Mouse (Mus musculus) midbrain, postnatal 0 days (tissue): ENCODE data around the gene Ndufaf5. TPM values are rescaled to one million over a fixed set of nuclear protein-coding genes. Genes with fewer than 3 reads are reported as not detected.
"Not testable (repeated sequence)": the region's sequence is repeated elsewhere in the genome, so short reads cannot be mapped to it uniquely, and the experiment has no call there.

Source experiments
- ATAC-seq: fragments of 200-750 bp; cut with Nextera tagmentation; 2 replicates; pipeline ENCODE4 v1.8.0; 2017; ENCODE audit warnings: moderate number of reproducible peaks, mild to moderate bottlenecking, moderate TSS enrichment, moderate library complexity; ENCODE audit not compliant: low FRiP score
- DNase-seq: peaks from one replicate; pipeline ENCODE4 v3.0.0-alpha.2; 2015; ENCODE audit warnings: low spot score
- H3K27ac ChIP-seq: fragments of 300-500 bp; sonication (generic); 2 replicates; pipeline ENCODE4 v1.5.1; 2014; ENCODE audit warnings: low read depth, mild to moderate bottlenecking, low read length, mixed read lengths
- H3K27me3 ChIP-seq: fragments of 300-500 bp; sonication (generic); 2 replicates; pipeline ENCODE4 v1.6.1; 2014; ENCODE audit warnings: low read length, control low read depth, mixed read lengths; ENCODE audit not compliant: insufficient read depth
- H3K36me3 ChIP-seq: fragments of 300-500 bp; sonication (generic); 2 replicates; pipeline ENCODE4 v1.6.1; 2014; ENCODE audit warnings: low read length, control low read depth, mixed read lengths; ENCODE audit not compliant: insufficient read depth
- H3K4me1 ChIP-seq: fragments of 300-500 bp; sonication (generic); 2 replicates; pipeline ENCODE4 v1.6.1; 2014; ENCODE audit warnings: mild to moderate bottlenecking, control low read depth, antibody characterized with exemption, low read length, mixed read lengths; ENCODE audit not compliant: insufficient read depth
- H3K4me2 ChIP-seq: fragments of 300-500 bp; sonication (generic); 2 replicates; pipeline ENCODE4 v1.6.1; 2014; ENCODE audit warnings: low read depth, mild to moderate bottlenecking, low read length, mixed read lengths; ENCODE audit not compliant: poor library complexity, severe bottlenecking
- H3K4me3 ChIP-seq: fragments of 300-500 bp; sonication (generic); 2 replicates; pipeline ENCODE4 v1.5.1; 2014; ENCODE audit warnings: low read depth, mild to moderate bottlenecking, low read length, moderate library complexity
- H3K9ac ChIP-seq: fragments of 300-500 bp; sonication (generic); replicated peaks from 2 replicates; pipeline ENCODE4 v1.6.1; 2014; ENCODE audit warnings: mild to moderate bottlenecking, low read length, moderate library complexity, mixed read lengths; ENCODE audit not compliant: poor library complexity, severe bottlenecking
- H3K9me3 ChIP-seq: fragments of 300-500 bp; sonication (generic); 2 replicates; pipeline ENCODE4 v1.6.1; 2016; ENCODE audit warnings: low read length, control low read depth
- CTCF ChIP-seq: IDR thresholded peaks from 2 replicates; pipeline ENCODE4 v1.5.1; 2016; ENCODE audit warnings: antibody characterized with exemption, mild to moderate bottlenecking
- WGBS: fragments of 180-500 bp; shearing (Covaris S2); extraction: QIAGEN DNeasy Blood & Tissue Kit; methylation state at CpG from one replicate; pipeline ENCODE4 v1.1.7; 2014; 5-methylcytosine and 5-hydroxymethylcytosine counted together
- polyA plus RNA-seq: library from polyadenylated mRNA; unstranded; fragments of >200 nt; fragmentation: Nextera tagmentation; extraction: Ambion mirVana; gene quantifications from 2 replicates; pipeline ENCODE4 v1.2.1, GENCODE M21; 2015
- total RNA-seq: library from RNA; depleted of rRNA; stranded (reverse); fragments of >200 nt; gene quantifications from 2 replicates; pipeline ENCODE4 v1.2.3, GENCODE M21; 2014; rRNA removed

Gene Ndufaf5
- total RNA-seq (33.0 and 35.2 TPM in 2 replicates), polyA plus RNA-seq (59.1 and 60.0 TPM in 2 replicates)

- Histone ChIP-seq H3K9me3 (no peaks in the 10 kb centered on the region), H3K4me2 (peak within 1 kb of the TSS; percentile 85), H3K27ac (peak within 1 kb of the TSS; percentile 59), H3K36me3 (no peaks in the 10 kb centered on the region), H3K27me3 (no peaks in the 10 kb centered on the region), H3K4me1 (peaks cover 3% of the 10 kb centered on the region), H3K9ac (peak within 1 kb of the TSS; percentile 73), H3K4me3 (peak within 1 kb of the TSS; percentile 77)
- peak; percentile 99 for DNase-seq
- under 1% methylated on average over 43 of the region's 43 CpGs for WGBS
- TF ChIP-seq CTCF, result peak; percentile 5; the same call in 1 of the 2 replicates
- ATAC-seq, result peak; percentile 98
These were observed at the start of gene Ndufaf5, which contains the start of gene Esf1 for GRCm38 (mm10) chr2:140170127-140170802. Gene Ndufaf5 (plus strand): TSS chr2:140170649. Gene Esf1 (minus strand): TSS chr2:140170564.

- no peak for DNase-seq
- no peak overlapping the region for H3K9ac ChIP-seq
- H3K27ac ChIP-seq, result no peak overlapping the region
- H3K4me1 ChIP-seq, result no peaks in the 10 kb centered on the region
- no peak overlapping the region for H3K4me3 ChIP-seq
- H3K4me2 ChIP-seq, result no peak overlapping the region
- peak; percentile 18; the same call in 1 of the 2 replicates for TF ChIP-seq CTCF
- H3K9me3 ChIP-seq, result no peaks in the 10 kb centered on the region
- H3K27me3 ChIP-seq, result no peaks in the 10 kb centered on the region
- ATAC-seq, result no peak
- H3K36me3 ChIP-seq, result peaks cover 28% of the 10 kb centered on the region
- 87% methylated on average over 2 of the region's 2 CpGs for WGBS
These were observed 44.9 kb upstream of the Ndufaf5 start for GRCm38 (mm10) chr2:140125516-140125915.

DNA sequence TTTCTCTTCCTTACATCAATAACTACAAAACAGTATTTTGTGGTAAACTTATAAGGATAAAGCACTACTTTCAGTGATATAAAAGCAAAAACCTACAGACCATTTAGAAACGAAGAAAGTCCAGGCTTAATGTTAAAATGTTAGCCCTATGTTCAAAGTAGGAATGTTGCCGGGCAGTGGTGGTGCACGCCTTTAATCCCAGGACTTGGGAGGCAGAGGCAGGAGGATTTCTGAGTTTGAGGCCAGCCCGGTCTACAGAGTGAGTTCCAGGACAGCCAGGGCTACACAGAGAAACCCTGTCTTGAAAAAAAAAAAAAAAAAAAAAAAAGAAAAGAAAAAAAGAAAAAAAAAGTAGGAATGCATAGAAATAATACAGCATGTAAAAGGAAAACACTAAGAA lies 18.7 kb upstream of the Ndufaf5 start, which contains the start of gene Gm17374:
Gene Gm17374, plus strand, starts transcription at position 301 of the 400 bp plus-strand sequence.
- not testable (repeated sequence) for H3K9me3 ChIP-seq, H3K36me3 ChIP-seq, H3K4me1 ChIP-seq, H3K27ac ChIP-seq, H3K9ac ChIP-seq, H3K27me3 ChIP-seq, DNase-seq, ATAC-seq, H3K4me3 ChIP-seq, H3K4me2 ChIP-seq
- WGBS, result 92% methylated on average over 4 of the region's 4 CpGs

- 76% methylated on average over 3 of the region's 3 CpGs for WGBS
- Histone ChIP-seq H3K27me3 (no peaks in the 10 kb centered on the region), H3K4me2 (no peak overlapping the region), H3K4me1 (no peaks in the 10 kb centered on the region), H3K27ac (no peak overlapping the region), H3K36me3 (peaks cover 21% of the 10 kb centered on the region), H3K9me3 (no peaks in the 10 kb centered on the region), H3K4me3 (no peak overlapping the region), H3K9ac (no peak overlapping the region)
- peak; percentile 63 for DNase-seq
- ATAC-seq, result no peak
- peak; percentile 78 for TF ChIP-seq CTCF
These were observed 11.2 kb upstream of the Ndufaf5 start for GRCm38 (mm10) chr2:140159186-140159730.

DNA sequence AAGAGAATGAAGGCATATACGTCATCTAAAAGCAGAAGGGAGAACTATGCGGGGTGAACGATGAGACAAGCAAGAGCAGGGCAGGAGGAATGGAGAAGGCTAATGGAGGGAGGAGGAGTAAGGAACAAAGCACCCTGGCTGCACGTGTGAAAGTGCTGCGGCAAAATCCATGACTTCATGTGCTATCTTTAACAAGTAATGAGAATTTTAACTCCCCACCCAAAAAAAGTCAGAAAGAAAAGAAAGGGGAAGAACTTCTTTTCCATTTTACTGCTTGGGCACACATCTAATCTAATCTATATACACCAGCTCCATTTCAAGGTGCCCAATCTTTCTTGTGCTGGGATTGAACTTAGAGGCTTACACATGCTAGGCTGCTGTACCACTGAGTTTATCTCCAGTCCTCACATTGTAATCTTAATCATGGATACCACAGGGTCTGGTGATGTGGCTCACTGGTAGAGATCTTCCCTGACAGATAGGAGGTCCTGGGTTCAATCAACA lies 7.0 kb upstream of the Ndufaf5 start:
- no peaks in the 10 kb centered on the region for H3K9me3 ChIP-seq
- 95% methylated on average over 5 of the region's 5 CpGs for WGBS
- ATAC-seq (no peak), DNase-seq (no peak)
- no peaks in the 10 kb centered on the region for H3K27me3 ChIP-seq
- no peaks in the 10 kb centered on the region for H3K4me1 ChIP-seq
- H3K27ac ChIP-seq, result no peak overlapping the region
- no peak overlapping the region for H3K9ac ChIP-seq
- H3K4me2 ChIP-seq, result no peak overlapping the region
- no peak for TF ChIP-seq CTCF
- H3K4me3 ChIP-seq, result no peak overlapping the region
- peaks cover 13% of the 10 kb centered on the region for H3K36me3 ChIP-seq

DNA sequence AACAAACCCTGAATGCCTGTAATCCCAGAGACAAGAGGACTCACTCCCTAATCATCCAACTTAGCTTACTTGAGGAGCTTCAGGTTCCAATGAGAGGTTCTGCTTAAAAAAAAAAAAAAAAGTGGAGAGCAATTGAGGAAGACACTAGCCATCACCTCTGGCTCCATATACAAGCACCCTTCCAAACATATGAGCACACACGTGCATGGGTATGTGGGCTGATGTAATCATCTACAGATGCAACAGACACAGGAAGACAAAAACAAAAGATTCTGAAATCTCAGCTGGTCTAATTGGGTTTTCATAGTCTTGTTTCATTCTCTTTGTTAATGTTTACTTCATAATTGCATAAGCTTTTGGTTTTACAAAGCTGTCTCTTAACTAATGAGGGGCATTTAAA lies 1.4 kb upstream of the Ndufaf5 start:
- no peak overlapping the region for H3K4me3 ChIP-seq
- peaks cover 3% of the 10 kb centered on the region for H3K4me1 ChIP-seq
- ATAC-seq, result no peak
- no peak overlapping the region for H3K9ac ChIP-seq
- H3K36me3 ChIP-seq, result peaks cover 3% of the 10 kb centered on the region; the same call in 1 of the 2 replicates
- H3K27me3 ChIP-seq, result no peaks in the 10 kb centered on the region
- no peak overlapping the region for H3K27ac ChIP-seq
- no peaks in the 10 kb centered on the region for H3K9me3 ChIP-seq
- no peak overlapping the region for H3K4me2 ChIP-seq
- DNase-seq, result no peak
- 88% methylated on average over 1 of the region's 1 CpGs for WGBS
- no peak for TF ChIP-seq CTCF
